Mouse (Mus musculus): ENCODE results near the gene Coro1c.

Gene Coro1c

GRCm38 (mm10) chr5:113908592-113909441, at the start of gene Coro1c:
Gene Coro1c (minus strand): TSS chr5:113908758.
- peak; percentile 100 for DNase-seq (ENCODE audit: low spot score)

GRCm38 (mm10) chr5:113956510-113956909, 48.0 kb upstream of the Coro1c start:
- DNase-seq (ENCODE audit: low spot score), result peak; percentile 92

GRCm38 (mm10) chr5:113955691-113956090, 47.1 kb upstream of the Coro1c start:
- no peak for DNase-seq (ENCODE audit: low spot score)

DNA sequence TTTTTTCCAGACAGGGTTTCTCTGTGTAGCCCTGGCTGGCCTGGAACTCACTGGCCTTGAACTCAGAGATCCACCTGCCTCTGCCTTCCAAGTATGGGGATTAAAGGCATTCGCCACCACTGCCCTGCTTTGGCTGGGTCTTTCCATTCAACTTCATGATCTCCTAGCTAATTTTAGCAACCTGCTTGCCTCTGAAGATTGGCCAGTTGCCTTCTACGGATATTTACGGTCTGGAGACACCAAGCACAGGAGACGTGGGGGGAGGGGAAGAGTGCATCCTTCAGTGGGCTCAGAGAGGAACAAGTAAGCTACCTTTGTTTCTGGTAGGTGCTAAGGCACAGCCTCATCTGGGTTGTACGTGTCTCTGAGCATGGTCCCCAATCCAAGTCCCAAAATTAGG, 46.7 kb upstream of the Coro1c start:
- no peak for DNase-seq (ENCODE audit: low spot score)

DNA sequence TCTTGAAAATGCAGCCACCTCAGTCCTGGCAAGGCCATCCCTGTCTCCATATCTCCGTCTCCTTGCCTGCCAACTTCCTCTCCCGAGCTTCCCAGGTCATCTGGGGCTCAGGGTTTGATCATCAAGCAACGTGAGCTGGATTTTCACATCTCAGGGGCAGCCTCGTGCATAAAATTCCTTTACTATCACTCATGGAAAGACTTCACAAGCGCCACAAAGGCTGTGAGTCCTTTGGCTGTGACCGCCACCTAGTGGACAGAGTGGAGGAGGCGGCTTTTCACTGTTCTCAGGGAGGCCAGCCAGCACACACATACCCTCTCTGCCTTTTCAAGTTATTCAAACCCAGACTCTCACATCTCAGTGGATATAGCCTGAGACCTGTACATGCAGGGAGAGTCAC, 45.9 kb upstream of the Coro1c start:
- DNase-seq (ENCODE audit: low spot score), result peak; percentile 86

DNA sequence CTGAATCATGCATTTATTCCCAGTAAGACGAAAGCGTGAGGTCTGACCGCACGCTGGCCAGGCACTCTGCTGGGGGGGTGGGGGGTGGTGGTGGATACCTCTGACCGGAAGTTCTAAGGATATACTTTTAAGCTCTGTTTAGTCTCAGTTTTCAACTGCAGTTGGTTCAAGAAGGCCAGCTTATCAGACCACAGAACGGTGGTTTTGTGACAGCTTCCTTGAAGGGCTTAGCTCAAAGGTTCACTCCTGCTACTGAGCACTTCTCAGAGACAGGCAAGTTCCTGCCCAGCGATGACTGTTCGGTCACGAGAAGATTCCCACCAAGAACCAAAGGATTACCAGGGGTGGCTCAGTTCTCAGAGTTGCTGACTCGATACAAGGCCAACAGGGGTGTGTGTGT, 44.0 kb upstream of the Coro1c start:
- DNase-seq (ENCODE audit: low spot score), result no peak

DNA sequence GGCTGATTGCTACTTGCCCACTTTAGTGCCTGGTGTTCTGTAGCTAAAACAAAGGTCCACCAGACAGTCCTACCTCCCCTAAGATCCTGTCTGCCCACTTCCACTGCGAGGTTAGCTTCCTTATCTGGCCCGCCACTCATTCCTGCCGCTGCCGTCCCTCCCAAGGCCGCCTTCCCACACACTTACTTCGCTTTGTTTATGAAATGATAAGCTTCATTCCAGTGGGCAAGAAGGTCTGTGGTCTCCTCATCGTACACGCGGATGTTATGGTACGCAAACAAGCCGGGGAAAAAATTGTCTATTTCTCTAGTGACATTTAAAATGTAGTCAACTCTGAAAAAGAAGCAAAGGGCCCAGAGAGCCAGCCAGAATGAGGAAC, 43.1 kb upstream of the Coro1c start:
- DNase-seq (ENCODE audit: low spot score), result no peak

DNA sequence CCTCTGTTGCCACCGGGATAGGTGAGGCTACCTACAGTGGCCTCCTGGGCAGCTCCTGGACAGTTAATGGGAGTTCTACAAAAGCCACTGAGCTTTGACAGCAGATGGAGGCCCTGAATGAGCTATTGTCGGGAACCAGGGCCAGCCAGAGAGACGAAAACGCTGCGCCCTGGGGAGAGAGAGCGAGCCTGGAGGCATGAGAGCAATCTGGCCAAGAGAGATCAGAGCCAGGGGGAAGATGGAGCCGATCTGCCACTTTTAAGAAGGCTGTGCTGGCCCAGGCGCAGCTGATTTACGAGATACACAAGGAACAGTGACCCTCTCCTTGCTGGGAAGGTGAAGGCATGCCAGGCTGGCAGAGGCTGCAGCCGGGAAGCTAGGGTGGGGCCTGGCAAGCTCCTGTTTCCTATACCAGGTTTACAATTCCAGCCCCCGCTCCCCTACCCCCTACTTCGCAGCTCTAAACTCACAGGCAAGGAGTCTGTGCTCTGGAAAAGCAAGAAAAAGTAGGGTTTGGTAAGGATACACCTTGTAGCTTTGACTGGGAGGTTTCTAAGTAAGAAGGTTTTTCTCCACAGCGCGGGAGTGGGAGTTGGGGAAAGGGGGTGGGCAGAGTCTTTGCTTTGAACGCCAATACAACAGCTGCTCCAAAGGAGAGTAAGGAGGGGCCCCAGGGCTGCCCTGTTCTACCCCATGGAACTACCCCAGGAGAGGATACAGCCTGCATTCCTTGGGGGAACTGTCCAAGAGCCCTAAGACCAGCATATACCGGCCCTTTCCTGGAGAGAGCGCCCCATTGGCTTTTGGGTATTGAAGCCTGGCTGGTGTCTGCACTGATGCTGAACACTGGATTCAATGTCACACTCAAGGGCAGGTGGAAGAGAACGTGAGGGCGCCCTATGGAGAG, 42.5 kb upstream of the Coro1c start:
- no peak for DNase-seq (ENCODE audit: low spot score)

DNA sequence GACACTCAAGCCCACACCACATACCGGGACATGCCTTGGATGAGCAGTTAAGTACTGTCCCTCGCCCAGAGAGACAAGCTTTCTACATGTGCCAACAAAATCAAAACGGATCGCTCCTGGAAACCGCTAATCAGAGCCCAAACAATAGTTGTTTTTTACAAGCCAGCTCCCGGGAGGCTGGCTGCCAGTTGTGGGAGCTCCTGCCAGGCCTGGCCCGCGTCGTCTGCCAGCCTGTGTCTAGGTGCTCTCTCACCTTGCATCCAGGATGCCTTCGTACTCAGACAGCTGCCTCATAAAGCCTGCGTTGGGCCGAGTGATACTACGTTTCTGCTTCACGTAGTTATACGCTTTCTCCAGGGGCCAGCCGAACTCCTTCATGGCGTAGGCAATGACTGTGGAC, 41.6 kb upstream of the Coro1c start:
- no peak for DNase-seq (ENCODE audit: low spot score)

- no peak for DNase-seq (ENCODE audit: low spot score)
Observed at GRCm38 (mm10) chr5:113947280-113947679, 38.7 kb upstream of the Coro1c start.

- no peak for DNase-seq (ENCODE audit: low spot score)
Observed at GRCm38 (mm10) chr5:113945126-113945525, 36.6 kb upstream of the Coro1c start.

- DNase-seq (ENCODE audit: low spot score), result no peak
Observed at GRCm38 (mm10) chr5:113943328-113943727, 34.8 kb upstream of the Coro1c start.

- no peak for DNase-seq (ENCODE audit: low spot score)
Observed at GRCm38 (mm10) chr5:113942580-113942979, 34.0 kb upstream of the Coro1c start.

DNA sequence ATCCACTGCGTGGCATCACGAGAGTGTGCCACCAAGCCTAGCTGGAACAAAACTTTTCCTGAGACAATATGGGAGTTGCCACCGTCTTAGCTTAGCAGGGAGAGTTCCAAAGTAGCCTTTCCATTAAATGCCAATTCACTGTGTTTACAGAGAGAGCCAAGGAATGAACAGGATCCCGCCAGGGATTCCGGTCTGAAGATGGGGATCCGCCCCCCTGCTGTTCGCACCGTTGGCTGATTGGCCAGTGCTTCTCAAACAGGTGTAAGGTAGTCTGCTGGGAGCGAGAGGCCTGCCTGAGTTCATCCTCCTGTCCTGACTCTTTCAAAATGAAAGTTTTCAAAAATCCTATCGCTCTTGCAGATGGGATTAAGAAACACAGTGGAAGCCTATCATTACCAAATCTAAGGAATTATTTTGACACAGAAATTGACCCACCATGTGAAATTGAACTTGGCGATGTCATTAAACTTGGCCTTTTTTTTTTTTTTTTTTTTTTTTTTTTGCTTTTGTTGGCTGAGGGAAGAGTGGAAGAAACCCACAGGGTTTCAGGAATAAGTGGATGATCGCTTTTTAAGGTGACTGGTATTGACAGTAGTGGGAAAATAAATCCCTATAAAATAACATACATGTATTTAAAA, 30.8 kb upstream of the Coro1c start:
- no peak for DNase-seq (ENCODE audit: low spot score)

DNA sequence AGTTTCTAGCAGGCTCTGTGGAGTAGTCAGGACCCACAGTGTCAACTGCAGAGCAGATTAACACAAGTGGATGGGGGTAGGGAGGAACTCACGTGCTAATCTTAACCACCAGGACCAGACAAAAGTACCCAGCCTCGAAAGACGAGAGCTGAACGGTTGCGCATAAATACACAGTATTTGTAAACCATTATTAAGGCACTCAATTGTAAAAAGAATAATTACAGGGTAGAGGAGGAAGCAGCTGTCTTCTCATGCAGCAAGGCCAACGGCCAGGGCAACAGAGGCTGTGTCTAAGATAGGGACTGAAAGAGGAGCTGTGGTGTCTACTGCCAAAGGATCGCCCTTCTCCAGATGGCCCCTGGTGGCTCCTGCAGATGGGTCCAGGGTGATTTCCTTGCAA, 29.1 kb upstream of the Coro1c start:
- DNase-seq (ENCODE audit: low spot score), result no peak

DNA sequence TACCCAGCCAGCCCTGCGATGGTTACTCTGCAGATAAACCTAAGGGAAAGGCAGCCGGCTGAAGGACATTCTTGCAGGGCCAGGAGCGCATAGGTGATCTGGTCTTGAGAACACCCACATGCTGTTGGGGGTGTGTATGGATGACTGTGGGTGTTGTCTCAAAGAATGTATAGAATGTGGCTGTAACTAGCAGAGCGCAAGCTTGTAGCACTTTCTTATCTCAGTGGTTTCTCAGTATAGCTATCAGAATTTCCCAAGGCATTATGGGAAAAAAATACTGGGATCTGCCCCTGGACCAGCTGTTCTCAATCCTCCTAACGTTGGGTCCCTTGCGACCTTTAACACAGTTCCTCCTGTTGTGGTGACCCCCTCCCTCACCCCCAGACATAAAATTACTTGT, 25.3 kb upstream of the Coro1c start:
- DNase-seq (ENCODE audit: low spot score), result no peak

- DNase-seq (ENCODE audit: low spot score), result no peak
Observed at GRCm38 (mm10) chr5:113933480-113933879, 24.9 kb upstream of the Coro1c start.

- DNase-seq (ENCODE audit: low spot score), result no peak
Observed at GRCm38 (mm10) chr5:113932310-113932709, 23.8 kb upstream of the Coro1c start.

DNA sequence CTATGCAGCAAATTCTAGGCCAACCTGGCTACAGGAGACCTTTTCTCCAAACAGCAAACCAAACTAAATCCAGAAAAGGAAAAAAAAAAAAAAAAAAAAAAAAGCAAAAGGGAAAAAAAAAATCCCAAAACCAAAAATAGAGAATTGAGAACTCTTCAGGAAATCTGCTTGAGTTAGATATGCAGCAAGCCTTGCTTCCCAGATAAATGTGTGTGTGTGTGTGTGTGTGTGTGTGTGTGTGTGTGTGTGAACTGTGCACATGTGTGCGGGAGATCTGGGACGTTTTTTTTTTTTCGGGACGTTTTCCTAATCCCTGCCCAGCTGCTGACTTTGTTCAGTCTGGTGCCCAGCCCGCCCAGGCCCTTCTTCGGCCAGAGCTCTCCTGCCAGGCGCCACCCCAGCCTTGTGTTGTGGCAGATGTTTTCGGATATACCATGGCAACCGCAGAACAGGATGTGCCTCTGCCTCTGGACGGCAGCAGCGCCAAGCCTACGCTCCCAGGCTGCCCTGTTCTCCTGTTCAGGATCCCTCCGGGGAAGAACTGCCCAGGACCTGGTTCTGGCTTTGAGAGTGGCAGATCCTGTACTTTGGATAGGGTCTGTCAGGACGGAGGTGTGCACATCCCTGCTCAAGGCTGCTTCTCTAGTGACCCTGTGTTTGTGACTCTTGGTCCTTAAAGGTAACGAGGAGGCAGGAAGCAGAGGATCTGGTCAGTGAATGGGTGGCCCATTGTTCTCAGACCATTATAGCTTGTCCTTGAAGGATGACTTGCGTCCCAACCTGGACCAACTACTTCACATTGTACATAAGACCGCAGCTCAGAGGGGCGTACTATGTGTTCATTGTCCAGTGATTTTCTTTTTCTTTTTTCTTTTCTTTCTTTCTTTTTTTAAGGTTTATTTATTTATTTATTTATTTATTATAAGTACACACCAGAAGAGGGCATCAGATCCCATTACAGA, 22.4 kb upstream of the Coro1c start:
- peak; percentile 25 for DNase-seq (ENCODE audit: low spot score)

- DNase-seq (ENCODE audit: low spot score), result no peak
Observed at GRCm38 (mm10) chr5:113929950-113930647, 21.5 kb upstream of the Coro1c start.

DNA sequence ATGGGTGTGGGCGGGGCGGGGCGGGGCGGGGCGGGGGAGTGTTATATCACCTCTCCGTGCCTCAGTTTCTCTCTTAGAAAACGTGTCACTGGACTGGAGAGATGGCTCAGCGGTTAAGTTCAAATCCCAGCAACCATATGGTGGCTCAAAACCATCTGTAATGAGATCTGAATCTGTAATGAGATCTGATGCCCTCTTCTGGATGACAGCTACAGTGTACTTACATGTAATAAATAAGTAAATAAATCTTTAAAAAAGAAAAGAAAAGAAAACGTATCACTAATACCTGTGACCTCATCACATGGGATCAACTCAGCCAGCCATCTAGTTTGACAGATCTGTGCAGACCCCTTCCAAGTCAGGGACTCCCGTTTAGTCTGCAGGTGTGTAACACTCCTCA, 21.0 kb upstream of the Coro1c start:
- DNase-seq (ENCODE audit: low spot score), result no peak
